Mouse (Mus musculus) G1E (cell line): ENCODE measurements around the gene Rbm47.

Experiments
- CTCF ChIP-seq: IDR thresholded peaks from 2 replicates; pipeline ENCODE4 v1.5.1; 2012; ENCODE audit warnings: low read depth, low read length, inconsistent platforms, mixed read lengths
- GATA1 ChIP-seq: IDR thresholded peaks from 2 replicates; pipeline ENCODE4 v1.6.1; 2012; ENCODE audit warnings: borderline replicate concordance, low read length, inconsistent platforms, mixed read lengths
- TAL1 ChIP-seq: conservative IDR thresholded peaks from 2 replicates; pipeline ENCODE4 v1.6.1; 2012; ENCODE audit warnings: low read depth, low read length, inconsistent platforms, mixed read lengths

GRCm38 (mm10) chr5:66037066-66037465 lies 135.9 kb downstream of the Rbm47 start:
- TF ChIP-seq GATA1 (no peak), CTCF (no peak), TAL1 (no peak)
